9 mouse cellular contexts compared by ENCODE assay signal in genomic region chr16:44671551-44672421, GRCm38 (mm10). TPM values are rescaled to one million over a fixed set of nuclear protein-coding genes. Genes with fewer than 3 reads are reported as not detected.
DNase-seq lines count a peak whose midpoint lies in the region; ATAC-seq and TF ChIP-seq lines count a peak whose summit lies in the region.
"Had no signal": no experiment of that assay in that cellular context is flagged by ENCODE, and none has a peak within 500 bp of the region (broad histone marks: within the 10 kb centered on the region; RNA-seq: fewer than 3 reads in every experiment).

No protein-coding gene starts in this region.

- peak overlapping the region; percentile 92 for H3K27ac ChIP-seq in hindbrain, embryonic 10.5 days
- peak overlapping the region; percentile 93 for H3K27ac ChIP-seq in midbrain, embryonic 10.5 days (replicated peaks)

- 0 out of 2 replicates have a peak, but pooled peaks cover 3% of the 10 kb centered on the region for H3K9me3 ChIP-seq in hindbrain, embryonic 10.5 days
- no peaks in the 10 kb centered on the region; the same call in 1 of the 2 replicates for H3K9me3 ChIP-seq in midbrain, embryonic 10.5 days (replicated peaks)

- no peak for ATAC-seq in inflammation-experienced regulatory T-cells, adult 6 months

- peak overlapping the region; percentile 33 for H3K4me3 ChIP-seq in hindbrain, embryonic 10.5 days
- peak overlapping the region; percentile 38 for H3K4me3 ChIP-seq in midbrain, embryonic 10.5 days

- TF ChIP-seq POLR2A in brain, embryonic 14.5 days (IDR thresholded peaks at IDR 0.05; ENCODE audit: borderline replicate concordance, extremely low read depth, insufficient read depth, insufficient read length, poor library complexity, severe bottlenecking) = no peak

- peak; percentile 20 for DNase-seq in gastrocnemius, postnatal 25 days
- DNase-seq in gastrocnemius, adult 18-20 months (ENCODE audit: low spot score) = no peak
- DNase-seq in brain, embryonic 14.5 days (ENCODE audit: low read depth) = peak; percentile 77
- DNase-seq in hindbrain, embryonic 10.5 days (ENCODE audit: low spot score) = peak; percentile 80
- DNase-seq in midbrain, embryonic 10.5 days (ENCODE audit: low spot score) = peak; percentile 77
- DNase-seq in adrenal gland, adult 18-20 months (ENCODE audit: low spot score in 2 of 2) = no peak
- no peak for DNase-seq in urinary bladder, postnatal 14 days (ENCODE audit: low spot score)
- DNase-seq: adrenal gland, postnatal 25 days had no signal

- H3K4me1 ChIP-seq in hindbrain, embryonic 10.5 days (replicated peaks) = peaks cover 59% of the 10 kb centered on the region
- peaks cover 50% of the 10 kb centered on the region for H3K4me1 ChIP-seq in midbrain, embryonic 10.5 days

- 5% methylated on average over 22 of the region's 22 CpGs for WGBS in hindbrain, embryonic 10.5 days
- 4% methylated on average over 22 of the region's 22 CpGs for WGBS in midbrain, embryonic 10.5 days

- no peaks in the 10 kb centered on the region for H3K36me3 ChIP-seq in hindbrain, embryonic 10.5 days
- H3K36me3 ChIP-seq in midbrain, embryonic 10.5 days = no peaks in the 10 kb centered on the region

- H3K27me3 ChIP-seq in hindbrain, embryonic 10.5 days (ENCODE audit: insufficient read depth, poor library complexity, severe bottlenecking) = peaks cover 8% of the 10 kb centered on the region; the same call in 1 of the 2 replicates
- H3K27me3 ChIP-seq in midbrain, embryonic 10.5 days (ENCODE audit: low read depth, poor library complexity, severe bottlenecking) = peaks cover 38% of the 10 kb centered on the region

- no peak for TF ChIP-seq CTCF in brain, embryonic 14.5 days (IDR thresholded peaks at IDR 0.05; ENCODE audit: borderline replicate concordance, extremely low read depth, insufficient read depth, insufficient read length)

RNA-seq across cellular contexts. Expression of gene Nepro, which starts 52.3 kb away (rescaled TPM):
- total RNA-seq in gastrocnemius, postnatal 25 days (2021) = 1 to 10 TPM; 3.2 to 4.3 TPM
- total RNA-seq in gastrocnemius, adult 18-20 months (2021) = 1 to 10 TPM; 2.6 to 3.1 TPM
- polyA plus RNA-seq in brain, embryonic 14.5 days (2012; rRNA removed) = 6.2 and 6.3 TPM in 2 replicates
- polyA plus RNA-seq in hindbrain, embryonic 10.5 days (2016; fragmentation: Nextera tagmentation; extraction: Ambion mirVana) = 8.8 and 14.9 TPM in 2 replicates
- polyA plus RNA-seq in midbrain, embryonic 10.5 days (2016; fragmentation: Nextera tagmentation; extraction: Ambion mirVana) = 11.3 and 14.0 TPM in 2 replicates
- polyA plus RNA-seq in inflammation-experienced regulatory T-cells, adult 6 months (2017; shearing (Covaris generic)) = 1 to 10 TPM; 5.5 to 8.2 (median 7.4) TPM
- total RNA-seq in adrenal gland, adult 18-20 months (2021) = 10 to 100 TPM; 12.6 to 14.8 TPM

Comparison
In these comparisons a context has a peak if more than half of its experiments do, and no peak if none do; other contexts are left out.
1. DNase-seq: peak in gastrocnemius, postnatal 25 days (single experiment), brain, embryonic 14.5 days (single experiment), hindbrain, embryonic 10.5 days (single experiment) and midbrain, embryonic 10.5 days (single experiment); none in gastrocnemius, adult 18-20 months (single experiment), adrenal gland, adult 18-20 months (0 of 2) and urinary bladder, postnatal 14 days (single experiment).